Mouse (Mus musculus) ovary, adult 2 months (tissue): ENCODE data around the gene 4930503E14Rik. TPM values are rescaled to one million over a fixed set of nuclear protein-coding genes. Genes with fewer than 3 reads are reported as not detected.

Experiments used
- polyA plus RNA-seq: library from polyadenylated mRNA; depleted of rRNA; stranded (reverse); fragments of >200 nt; gene quantifications from 2 replicates; pipeline ENCODE4 v1.2.3, GENCODE M21; 2012; rRNA removed

4930503E14Rik gene
- not detected in 2 replicates for polyA plus RNA-seq

GRCm38 (mm10) chr14:44213154-44213553, at the start of gene 4930503E14Rik:
TSS of gene 4930503E14Rik (minus strand) at chr14:44213254.

GRCm38 (mm10) chr14:44197361-44197760, 15.7 kb downstream of the 4930503E14Rik start, which contains the start of gene Gm8212:
TSS of gene Gm8212 (plus strand) at chr14:44197661.

DNA sequence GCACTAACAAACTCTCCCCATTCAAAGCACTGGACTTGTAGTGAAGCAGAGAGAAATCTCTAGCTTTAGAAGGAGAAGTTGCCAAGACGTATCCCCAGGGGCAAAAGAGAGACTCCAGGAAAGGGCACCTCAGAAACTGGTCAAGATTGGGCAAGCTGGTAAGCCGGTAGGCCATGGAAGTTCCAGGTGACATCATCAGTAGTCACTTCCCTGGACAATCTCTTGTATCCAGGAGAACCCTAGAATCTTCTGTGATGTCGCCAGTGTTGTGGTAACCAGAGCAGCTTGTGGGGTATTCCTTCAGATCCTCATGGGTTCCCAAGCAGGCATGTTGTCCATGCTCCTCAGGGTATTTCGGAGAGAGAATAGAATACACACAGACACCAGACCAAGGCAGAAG, 89.5 kb downstream of the 4930503E14Rik start, which contains the start of gene Gm3327:
Gene Gm3327, plus strand, starts transcription at position 301 of the 400 bp plus-strand sequence.

Other genes starting within 250 kb of the 4930503E14Rik start
- not detected in 2 replicates for gene Ang6, start 211.0 kb downstream of the 4930503E14Rik start, polyA plus RNA-seq
- 8.8 and 9.3 TPM in 2 replicates for gene Ear2, start 110.6 kb downstream of the 4930503E14Rik start, polyA plus RNA-seq
- gene Gm3327, start 89.4 kb downstream of the 4930503E14Rik start, polyA plus RNA-seq = not detected in 2 replicates
- not detected in 2 replicates for gene Gm8212, start 15.6 kb downstream of the 4930503E14Rik start, polyA plus RNA-seq
- gene Gm8220, start 72.3 kb upstream of the 4930503E14Rik start, polyA plus RNA-seq = not detected in 2 replicates
- gene Gm5930, start 125.3 kb upstream of the 4930503E14Rik start, polyA plus RNA-seq = not detected in 2 replicates
- not detected in 2 replicates for gene Gm8229, start 152.1 kb upstream of the 4930503E14Rik start, polyA plus RNA-seq
- not detected in 2 replicates for gene Gm3371, start 197.4 kb upstream of the 4930503E14Rik start, polyA plus RNA-seq
- gene Gm8232, start 220.4 kb upstream of the 4930503E14Rik start, polyA plus RNA-seq = not detected in 2 replicates